29 mouse cellular contexts compared by ENCODE assay signal in the genomic region with DNA sequence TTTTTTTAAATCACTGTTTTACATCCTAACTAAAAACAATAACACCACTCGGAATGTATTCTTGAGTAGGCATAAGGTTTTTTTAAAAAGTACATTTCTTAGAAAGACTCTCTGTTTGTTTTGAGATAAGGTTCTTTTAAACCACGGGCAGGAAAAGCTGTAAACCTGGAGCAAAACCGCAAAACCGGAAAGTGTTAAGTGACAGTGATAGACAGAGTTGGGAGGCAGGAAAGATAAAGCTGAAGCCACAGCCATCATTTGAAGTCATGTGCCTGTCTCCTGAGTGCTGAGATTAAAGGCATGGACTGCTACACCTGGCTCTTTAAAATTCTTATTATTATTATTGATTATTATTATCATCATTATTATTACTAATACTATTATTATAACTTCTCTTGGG. TPM values are rescaled to one million over a fixed set of nuclear protein-coding genes. Genes with fewer than 3 reads are reported as not detected.
"Had no signal": no experiment of that assay in that cellular context is flagged by ENCODE, and none has a peak within 500 bp of the region (broad histone marks: within the 10 kb centered on the region; RNA-seq: fewer than 3 reads in every experiment).

No protein-coding gene starts in this region.

- ATAC-seq: hindbrain, embryonic 16.5 days; inflammation-experienced regulatory T-cells, adult 6 months; intestine, embryonic 15.5 days; intestine, postnatal 0 days; liver, embryonic 12.5 days had no signal

- DNase-seq: gastrocnemius, adult 2 months; gastrocnemius, postnatal 10 days; gastrocnemius, postnatal 25 days; heart, adult 18-20 months; heart, postnatal 10 days; heart, postnatal 36 days; kidney, adult 18-20 months; kidney, adult 8-10 months; kidney, postnatal 10 days; kidney, postnatal 36 days; layer of hippocampus, adult 9-11 months; layer of hippocampus, postnatal 36 days; left cerebral cortex, postnatal 4 days had no signal

RNA-seq across cellular contexts. Expression of gene Pramef12, which starts 5.6 kb away (rescaled TPM):
- total RNA-seq: gastrocnemius, adult 2 months; gastrocnemius, postnatal 10 days; gastrocnemius, postnatal 25 days; gastrocnemius, postnatal 4 days; granulocyte monocyte progenitor cell, adult 5-6 weeks; heart, adult 18-20 months; heart, adult 8-10 months; heart, postnatal 10 days; heart, postnatal 36 days; layer of hippocampus, adult 18-20 months; layer of hippocampus, adult 8-10 months; layer of hippocampus, postnatal 14 days; layer of hippocampus, postnatal 36 days; left cerebral cortex, adult 18-20 months; left cerebral cortex, adult 8-10 months; left cerebral cortex, postnatal 10 days; left cerebral cortex, postnatal 25 days; left cerebral cortex, postnatal 4 days; liver, adult 2 months had no signal

RNA-seq across cellular contexts. Expression of gene Pramef20, which starts 25.0 kb away (rescaled TPM):
- total RNA-seq: gastrocnemius, adult 2 months; gastrocnemius, postnatal 10 days; gastrocnemius, postnatal 25 days; gastrocnemius, postnatal 4 days; granulocyte monocyte progenitor cell, adult 5-6 weeks; heart, adult 18-20 months; heart, adult 8-10 months; heart, postnatal 10 days; heart, postnatal 36 days; layer of hippocampus, adult 18-20 months; layer of hippocampus, adult 8-10 months; layer of hippocampus, postnatal 14 days; layer of hippocampus, postnatal 36 days; left cerebral cortex, adult 18-20 months; left cerebral cortex, adult 8-10 months; left cerebral cortex, postnatal 10 days; left cerebral cortex, postnatal 25 days; left cerebral cortex, postnatal 4 days; liver, adult 2 months had no signal

RNA-seq across cellular contexts. Expression of gene 1700012P22Rik, which starts 35.9 kb away (rescaled TPM):
- total RNA-seq: gastrocnemius, adult 2 months; gastrocnemius, postnatal 10 days; gastrocnemius, postnatal 25 days; gastrocnemius, postnatal 4 days; granulocyte monocyte progenitor cell, adult 5-6 weeks; heart, adult 18-20 months; heart, adult 8-10 months; heart, postnatal 10 days; heart, postnatal 36 days; layer of hippocampus, adult 18-20 months; layer of hippocampus, adult 8-10 months; layer of hippocampus, postnatal 36 days; left cerebral cortex, adult 18-20 months; left cerebral cortex, adult 8-10 months; left cerebral cortex, postnatal 10 days; left cerebral cortex, postnatal 25 days; left cerebral cortex, postnatal 4 days; liver, adult 2 months had no signal

RNA-seq across cellular contexts. Expression of gene Gm13119, which starts 45.0 kb away (rescaled TPM):
- total RNA-seq: gastrocnemius, adult 2 months; gastrocnemius, postnatal 10 days; gastrocnemius, postnatal 25 days; gastrocnemius, postnatal 4 days; granulocyte monocyte progenitor cell, adult 5-6 weeks; heart, adult 18-20 months; heart, adult 8-10 months; heart, postnatal 10 days; heart, postnatal 36 days; layer of hippocampus, adult 18-20 months; layer of hippocampus, adult 8-10 months; layer of hippocampus, postnatal 14 days; layer of hippocampus, postnatal 36 days; left cerebral cortex, adult 18-20 months; left cerebral cortex, adult 8-10 months; left cerebral cortex, postnatal 10 days; left cerebral cortex, postnatal 25 days; left cerebral cortex, postnatal 4 days; liver, adult 2 months had no signal

RNA-seq across cellular contexts. Expression of gene Gm9944, which starts 50.4 kb away (rescaled TPM):
- total RNA-seq: gastrocnemius, adult 2 months; gastrocnemius, postnatal 10 days; gastrocnemius, postnatal 25 days; gastrocnemius, postnatal 4 days; granulocyte monocyte progenitor cell, adult 5-6 weeks; heart, adult 18-20 months; heart, adult 8-10 months; heart, postnatal 10 days; heart, postnatal 36 days; layer of hippocampus, adult 18-20 months; layer of hippocampus, adult 8-10 months; layer of hippocampus, postnatal 14 days; layer of hippocampus, postnatal 36 days; left cerebral cortex, adult 18-20 months; left cerebral cortex, adult 8-10 months; left cerebral cortex, postnatal 10 days; left cerebral cortex, postnatal 25 days; left cerebral cortex, postnatal 4 days; liver, adult 2 months had no signal
